Mouse (Mus musculus) hindbrain, embryonic 10.5 days (tissue): ENCODE data around the gene Nup153. TPM values are rescaled to one million over a fixed set of nuclear protein-coding genes. Genes with fewer than 3 reads are reported as not detected.

ENCODE experiments used
- DNase-seq: peaks from one replicate; pipeline ENCODE4 v3.0.0-alpha.2; 2017; ENCODE audit warnings: low spot score
- H3K27ac ChIP-seq: fragments of 300-500 bp; sonication (generic); 2 replicates; pipeline ENCODE4 v1.5.1; 2016; ENCODE audit warnings: mild to moderate bottlenecking, moderate library complexity
- H3K27me3 ChIP-seq: fragments of 300-500 bp; sonication (generic); 2 replicates; pipeline ENCODE4 v1.6.1; 2016; ENCODE audit warnings: mild to moderate bottlenecking; ENCODE audit not compliant: poor library complexity, insufficient read depth, severe bottlenecking
- H3K36me3 ChIP-seq: fragments of 300-500 bp; sonication (generic); 2 replicates; pipeline ENCODE4 v1.6.1; 2016; ENCODE audit warnings: mild to moderate bottlenecking, moderate library complexity
- H3K4me1 ChIP-seq: fragments of 300-500 bp; sonication (generic); replicated peaks from 2 replicates; pipeline ENCODE4 v1.6.1; 2016; ENCODE audit warnings: mild to moderate bottlenecking
- H3K4me3 ChIP-seq: fragments of 300-500 bp; sonication (generic); 2 replicates; pipeline ENCODE4 v1.5.1; 2016; ENCODE audit warnings: mild to moderate bottlenecking, moderate library complexity
- H3K9me3 ChIP-seq: fragments of 300-500 bp; sonication (generic); 2 replicates; pipeline ENCODE4 v1.6.1; 2016; ENCODE audit warnings: mild to moderate bottlenecking, moderate library complexity
- WGBS: fragments of 180-500 bp; shearing (Covaris S2); methylation state at CpG from one replicate; pipeline ENCODE4 v1.1.7; 2016; 5-methylcytosine and 5-hydroxymethylcytosine counted together
- polyA plus RNA-seq: library from polyadenylated mRNA; unstranded; fragments of >200 nt; fragmentation: Nextera tagmentation; extraction: Ambion mirVana; gene quantifications from 2 replicates; pipeline ENCODE4 v1.2.1, GENCODE M21; 2016

Gene Nup153
- polyA plus RNA-seq, 1 experiment from 2014 or later, result 25.6 TPM

GRCm38 (mm10) chr13:46748138-46748873, 20.6 kb upstream of the Nup153 start:
- H3K27ac ChIP-seq, result no peak overlapping the region
- no peaks in the 10 kb centered on the region for H3K27me3 ChIP-seq
- no peak overlapping the region for H3K4me3 ChIP-seq
- no peaks in the 10 kb centered on the region for H3K4me1 ChIP-seq
- H3K9me3 ChIP-seq, result no peaks in the 10 kb centered on the region
- H3K36me3 ChIP-seq, result peaks cover 46% of the 10 kb centered on the region
- 85% methylated on average over 5 of the region's 5 CpGs for WGBS
- no peak for DNase-seq

- WGBS, result 86% methylated on average over 8 of the region's 8 CpGs
- Histone ChIP-seq H3K27me3 (no peaks in the 10 kb centered on the region), H3K36me3 (peaks cover 8% of the 10 kb centered on the region), H3K4me1 (no peaks in the 10 kb centered on the region), H3K27ac (no peak overlapping the region), H3K9me3 (no peaks in the 10 kb centered on the region), H3K4me3 (no peak overlapping the region)
- DNase-seq, result no peak
These were observed 16.1 kb upstream of the Nup153 start for GRCm38 (mm10) chr13:46743821-46744220.

GRCm38 (mm10) chr13:46742367-46742766, 14.6 kb upstream of the Nup153 start:
- no peak overlapping the region for H3K27ac ChIP-seq
- H3K36me3 ChIP-seq, result no peaks in the 10 kb centered on the region
- no peaks in the 10 kb centered on the region; the same call in 1 of the 2 replicates for H3K27me3 ChIP-seq
- no peak for DNase-seq
- WGBS, result 76% methylated on average over 2 of the region's 2 CpGs
- H3K4me3 ChIP-seq, result no peak overlapping the region
- H3K9me3 ChIP-seq, result no peaks in the 10 kb centered on the region
- H3K4me1 ChIP-seq, result no peaks in the 10 kb centered on the region

GRCm38 (mm10) chr13:46739426-46739825, 11.7 kb upstream of the Nup153 start:
- Histone ChIP-seq H3K9me3 (no peaks in the 10 kb centered on the region), H3K36me3 (no peaks in the 10 kb centered on the region), H3K4me1 (peaks cover 15% of the 10 kb centered on the region), H3K4me3 (no peak overlapping the region), H3K27me3 (peaks cover 14% of the 10 kb centered on the region), H3K27ac (no peak overlapping the region)
- DNase-seq, result no peak
- 77% methylated on average over 7 of the region's 7 CpGs for WGBS

- no peaks in the 10 kb centered on the region for H3K9me3 ChIP-seq
- 87% methylated on average over 4 of the region's 4 CpGs for WGBS
These were observed 9.7 kb upstream of the Nup153 start for GRCm38 (mm10) chr13:46737482-46737881.

GRCm38 (mm10) chr13:46736479-46736865, 8.7 kb upstream of the Nup153 start:
- Histone ChIP-seq H3K4me1 (peaks cover 15% of the 10 kb centered on the region), H3K27me3 (peaks cover 19% of the 10 kb centered on the region), H3K9me3 (no peaks in the 10 kb centered on the region), H3K36me3 (no peaks in the 10 kb centered on the region), H3K27ac (peak overlapping the region; percentile 74), H3K4me3 (peak overlapping the region; percentile 57)
- 5% methylated on average over 12 of the region's 12 CpGs for WGBS
- peak; percentile 21 for DNase-seq

More at GRCm38 (mm10) chr13:46737482-46737881, 9.7 kb upstream of the Nup153 start:
- Histone ChIP-seq H3K36me3 (no peaks in the 10 kb centered on the region), H3K4me1 (peaks cover 15% of the 10 kb centered on the region), H3K4me3 (no peak overlapping the region), H3K27me3 (peaks cover 19% of the 10 kb centered on the region), H3K27ac (no peak overlapping the region)
- no peak for DNase-seq

- Histone ChIP-seq H3K4me3 (peak overlapping the region; percentile 57), H3K36me3 (no peaks in the 10 kb centered on the region), H3K9me3 (no peaks in the 10 kb centered on the region), H3K27ac (peak overlapping the region; percentile 74), H3K27me3 (peaks cover 19% of the 10 kb centered on the region), H3K4me1 (peaks cover 15% of the 10 kb centered on the region)
- DNase-seq, result peak; percentile 47
- under 1% methylated on average over 20 of the region's 20 CpGs for WGBS
These were observed 8.2 kb upstream of the Nup153 start for GRCm38 (mm10) chr13:46735808-46736478.

GRCm38 (mm10) chr13:46735219-46735807, 7.6 kb upstream of the Nup153 start:
- peaks cover 15% of the 10 kb centered on the region for H3K4me1 ChIP-seq
- peak overlapping the region; percentile 57 for H3K4me3 ChIP-seq
- peaks cover 19% of the 10 kb centered on the region for H3K27me3 ChIP-seq
- no peaks in the 10 kb centered on the region for H3K36me3 ChIP-seq
- H3K9me3 ChIP-seq, result no peaks in the 10 kb centered on the region
- WGBS, result 45% methylated on average over 11 of the region's 11 CpGs
- no peak for DNase-seq
- H3K27ac ChIP-seq, result peak overlapping the region; percentile 74; the same call in 1 of the 2 replicates

- 77% methylated on average over 2 of the region's 2 CpGs for WGBS
- H3K9me3 ChIP-seq, result no peaks in the 10 kb centered on the region
- H3K27me3 ChIP-seq, result peaks cover 9% of the 10 kb centered on the region
- DNase-seq, result no peak
- no peak overlapping the region for H3K4me3 ChIP-seq
- H3K36me3 ChIP-seq, result no peaks in the 10 kb centered on the region
- H3K4me1 ChIP-seq, result peaks cover 15% of the 10 kb centered on the region
- H3K27ac ChIP-seq, result no peak overlapping the region
These were observed 2.3 kb upstream of the Nup153 start for GRCm38 (mm10) chr13:46729998-46730397.

- Histone ChIP-seq H3K27me3 (no peaks in the 10 kb centered on the region; the same call in 1 of the 2 replicates), H3K4me3 (peak overlapping the region; percentile 99), H3K36me3 (no peaks in the 10 kb centered on the region), H3K9me3 (no peaks in the 10 kb centered on the region), H3K27ac (peak overlapping the region; percentile 97), H3K4me1 (peaks cover 23% of the 10 kb centered on the region)
- no peak for DNase-seq
- WGBS, result 38% methylated on average over 5 of the region's 5 CpGs
These were observed 671 bp upstream of the Nup153 start for GRCm38 (mm10) chr13:46728411-46728810.

GRCm38 (mm10) chr13:46727038-46727836, 503 bp downstream of the Nup153 start:
- peak overlapping the region; percentile 99 for H3K4me3 ChIP-seq
- no peaks in the 10 kb centered on the region for H3K36me3 ChIP-seq
- no peaks in the 10 kb centered on the region for H3K9me3 ChIP-seq
- peak; percentile 74 for DNase-seq
- no peaks in the 10 kb centered on the region for H3K27me3 ChIP-seq
- H3K4me1 ChIP-seq, result peaks cover 23% of the 10 kb centered on the region
- under 1% methylated on average over 85 of the region's 85 CpGs for WGBS
- peak overlapping the region; percentile 97 for H3K27ac ChIP-seq

GRCm38 (mm10) chr13:46726288-46727037, 1.3 kb downstream of the Nup153 start:
- WGBS, result under 1% methylated on average over 30 of the region's 30 CpGs

More at GRCm38 (mm10) chr13:46726288-46727037, 1.3 kb downstream of the Nup153 start:
- Histone ChIP-seq H3K9me3 (no peaks in the 10 kb centered on the region), H3K27me3 (no peaks in the 10 kb centered on the region), H3K36me3 (no peaks in the 10 kb centered on the region), H3K27ac (peak overlapping the region; percentile 97), H3K4me3 (peak overlapping the region; percentile 99), H3K4me1 (peaks cover 23% of the 10 kb centered on the region)
- DNase-seq, result no peak
